Mouse (Mus musculus): ENCODE data around the gene Adam23.

- TF ChIP-seq POLR2A (IDR thresholded peaks at IDR 0.05; ENCODE audit: borderline replicate concordance, extremely low read depth, low read depth, low read length), result no peak
- no peak for TF ChIP-seq CTCF (IDR thresholded peaks at IDR 0.05; ENCODE audit: insufficient read depth, low read length)
Measured at GRCm38 (mm10) chr1:63486646-63487045, 41.0 kb downstream of the Adam23 start.
